Mouse (Mus musculus): ENCODE data around the gene Col1a2. TPM values are rescaled to one million over a fixed set of nuclear protein-coding genes. Genes with fewer than 3 reads are reported as not detected.
A peak's percentile ranks its signal among the peaks of the same experiment; 100 is the strongest.

The Col1a2 gene
- total RNA-seq, 2 experiments from 2014 or later = 11.0 to 18.3 TPM

GRCm38 (mm10) chr6:4577756-4578155 lies 73.1 kb downstream of the Col1a2 start:
- TF ChIP-seq CTCF (conservative IDR thresholded peaks at IDR 0.05) = no peak
- DNase-seq (ENCODE audit: low spot score in 2 of 2) = no peak
- Histone ChIP-seq H3K27ac (peak overlapping the region; percentile 65), H3K4me3 (no peak overlapping the region)

GRCm38 (mm10) chr6:4578343-4578742 lies 73.7 kb downstream of the Col1a2 start:
- peak overlapping the region; percentile 65 for H3K27ac ChIP-seq
- TF ChIP-seq CTCF (conservative IDR thresholded peaks at IDR 0.05) = no peak
- DNase-seq (ENCODE audit: low spot score in 2 of 2) = peak in 1 of 2 experiments; percentile 29
- H3K4me3 ChIP-seq = no peak overlapping the region

GRCm38 (mm10) chr6:4579620-4580019 lies 75.0 kb downstream of the Col1a2 start:
- no peak overlapping the region for H3K4me3 ChIP-seq
- no peak for DNase-seq (ENCODE audit: low spot score in 2 of 2)
- no peak overlapping the region for H3K27ac ChIP-seq
- no peak for TF ChIP-seq CTCF (conservative IDR thresholded peaks at IDR 0.05)

GRCm38 (mm10) chr6:4583485-4583884 lies 78.9 kb downstream of the Col1a2 start:
- Histone ChIP-seq H3K27ac (no peak overlapping the region), H3K4me3 (no peak overlapping the region)
- DNase-seq (ENCODE audit: low spot score in 2 of 2) = no peak
- no peak for TF ChIP-seq CTCF (conservative IDR thresholded peaks at IDR 0.05)

- DNase-seq (ENCODE audit: low spot score in 2 of 2) = no peak
- no peak overlapping the region for H3K4me3 ChIP-seq
- no peak for TF ChIP-seq CTCF (conservative IDR thresholded peaks at IDR 0.05)
- no peak overlapping the region for H3K27ac ChIP-seq
Observed at GRCm38 (mm10) chr6:4587946-4588345, 83.3 kb downstream of the Col1a2 start.

- no peak for TF ChIP-seq CTCF (conservative IDR thresholded peaks at IDR 0.05)
- Histone ChIP-seq H3K27ac (no peak overlapping the region), H3K4me3 (no peak overlapping the region)
- DNase-seq (ENCODE audit: low spot score in 2 of 2) = no peak
Observed at GRCm38 (mm10) chr6:4588722-4589121, 84.1 kb downstream of the Col1a2 start.

- TF ChIP-seq CTCF (conservative IDR thresholded peaks at IDR 0.05) = no peak
- no peak overlapping the region for H3K4me3 ChIP-seq
- no peak overlapping the region for H3K27ac ChIP-seq
- DNase-seq (ENCODE audit: low spot score in 2 of 2) = no peak
Observed at GRCm38 (mm10) chr6:4590089-4590488, 85.5 kb downstream of the Col1a2 start.

Other genes starting within 250 kb of the Col1a2 start
- 10 to 100 TPM; 48.8 to 49.5 TPM for gene Casd1, start 96.0 kb downstream of the Col1a2 start, total RNA-seq (2021)
- gene Sgce, start 242.4 kb downstream of the Col1a2 start, total RNA-seq (2021) = 10 to 100 TPM; 32.2 to 34.3 TPM
- 1 to 10 TPM; 7.0 to 7.8 TPM for gene Peg10, start 242.5 kb downstream of the Col1a2 start, total RNA-seq (2021)